Mouse (Mus musculus): ENCODE measurements around the gene Gm1123. TPM values are rescaled to one million over a fixed set of nuclear protein-coding genes. Genes with fewer than 3 reads are reported as not detected.
A peak's percentile ranks its signal among the peaks of the same experiment; 100 is the strongest.

Gene Gm1123
- polyA plus RNA-seq, 1 experiment from 2014 or later, result not detected

GRCm38 (mm10) chr9:99057751-99058150, 22.2 kb upstream of the Gm1123 start:
- ATAC-seq (ENCODE audit: low FRiP score, low TSS enrichment), result no peak
- Histone ChIP-seq H3K4me2 (ENCODE audit: low read length) (no peak overlapping the region), H3K9ac (replicated peaks; ENCODE audit: low read length) (no peak overlapping the region), H3K4me1 (ENCODE audit: control insufficient read depth, insufficient read depth, low read length) (no peaks in the 10 kb centered on the region), H3K27me3 (ENCODE audit: control insufficient read depth, insufficient read depth, low read length) (no peaks in the 10 kb centered on the region), H3K9me3 (ENCODE audit: control insufficient read depth, low read length) (no peaks in the 10 kb centered on the region), H3K36me3 (ENCODE audit: control insufficient read depth, insufficient read depth, low read length) (peaks cover 16% of the 10 kb centered on the region), H3K27ac (replicated peaks; ENCODE audit: low read depth, low read length) (no peak overlapping the region), H3K4me3 (replicated peaks; ENCODE audit: low read depth, low read length) (no peak overlapping the region)
- 89% methylated on average over 3 of the region's 3 CpGs for WGBS
- no peak for DNase-seq

GRCm38 (mm10) chr9:99049760-99050159, 14.2 kb upstream of the Gm1123 start:
- no peak overlapping the region for H3K9ac ChIP-seq (replicated peaks; ENCODE audit: low read length)
- ATAC-seq (ENCODE audit: low FRiP score, low TSS enrichment) (no peak), DNase-seq (no peak)
- 87% methylated on average over 6 of the region's 6 CpGs for WGBS
- no peaks in the 10 kb centered on the region for H3K4me1 ChIP-seq (ENCODE audit: control insufficient read depth, insufficient read depth, low read length)
- H3K36me3 ChIP-seq (ENCODE audit: control insufficient read depth, insufficient read depth, low read length), result peaks cover 24% of the 10 kb centered on the region
- H3K27ac ChIP-seq (replicated peaks; ENCODE audit: low read depth, low read length), result no peak overlapping the region
- no peaks in the 10 kb centered on the region for H3K27me3 ChIP-seq (ENCODE audit: control insufficient read depth, insufficient read depth, low read length)
- H3K4me2 ChIP-seq (ENCODE audit: low read length), result no peak overlapping the region
- no peaks in the 10 kb centered on the region for H3K9me3 ChIP-seq (ENCODE audit: control insufficient read depth, low read length)
- no peak overlapping the region for H3K4me3 ChIP-seq (replicated peaks; ENCODE audit: low read depth, low read length)

- H3K27me3 ChIP-seq (ENCODE audit: control insufficient read depth, insufficient read depth, low read length), result no peaks in the 10 kb centered on the region
- ATAC-seq (ENCODE audit: low FRiP score, low TSS enrichment) (no peak), DNase-seq (peak; percentile 70)
- no peaks in the 10 kb centered on the region for H3K4me1 ChIP-seq (ENCODE audit: control insufficient read depth, insufficient read depth, low read length)
- H3K9ac ChIP-seq (replicated peaks; ENCODE audit: low read length), result no peak overlapping the region
- H3K4me3 ChIP-seq (replicated peaks; ENCODE audit: low read depth, low read length), result no peak overlapping the region
- H3K36me3 ChIP-seq (ENCODE audit: control insufficient read depth, insufficient read depth, low read length), result peaks cover 31% of the 10 kb centered on the region
- no peak overlapping the region for H3K4me2 ChIP-seq (ENCODE audit: low read length)
- no peak overlapping the region for H3K27ac ChIP-seq (replicated peaks; ENCODE audit: low read depth, low read length)
- no peaks in the 10 kb centered on the region for H3K9me3 ChIP-seq (ENCODE audit: control insufficient read depth, low read length)
- 89% methylated on average over 1 of the region's 1 CpGs for WGBS
Measured at GRCm38 (mm10) chr9:99048724-99049250, 13.3 kb upstream of the Gm1123 start.

- H3K36me3 ChIP-seq (ENCODE audit: control insufficient read depth, insufficient read depth, low read length), result peaks cover 32% of the 10 kb centered on the region
- DNase-seq (no peak), ATAC-seq (ENCODE audit: low FRiP score, low TSS enrichment) (no peak)
- H3K4me2 ChIP-seq (ENCODE audit: low read length), result no peak overlapping the region
- H3K4me1 ChIP-seq (ENCODE audit: control insufficient read depth, insufficient read depth, low read length), result no peaks in the 10 kb centered on the region
- H3K27me3 ChIP-seq (ENCODE audit: control insufficient read depth, insufficient read depth, low read length), result no peaks in the 10 kb centered on the region
- H3K4me3 ChIP-seq (replicated peaks; ENCODE audit: low read depth, low read length), result no peak overlapping the region
- no peak overlapping the region for H3K9ac ChIP-seq (replicated peaks; ENCODE audit: low read length)
- WGBS, result 87% methylated on average over 8 of the region's 8 CpGs
- H3K27ac ChIP-seq (replicated peaks; ENCODE audit: low read depth, low read length), result no peak overlapping the region
- H3K9me3 ChIP-seq (ENCODE audit: control insufficient read depth, low read length), result no peaks in the 10 kb centered on the region
Measured at GRCm38 (mm10) chr9:99044761-99045160, 9.2 kb upstream of the Gm1123 start.

- H3K27me3 ChIP-seq (ENCODE audit: control insufficient read depth, insufficient read depth, low read length), result no peaks in the 10 kb centered on the region
- no peak overlapping the region for H3K4me2 ChIP-seq (ENCODE audit: low read length)
- H3K9ac ChIP-seq (replicated peaks; ENCODE audit: low read length), result no peak overlapping the region
- no peaks in the 10 kb centered on the region for H3K9me3 ChIP-seq (ENCODE audit: control insufficient read depth, low read length)
- 96% methylated on average over 4 of the region's 4 CpGs for WGBS
- H3K36me3 ChIP-seq (ENCODE audit: control insufficient read depth, insufficient read depth, low read length), result peaks cover 43% of the 10 kb centered on the region
- ATAC-seq (ENCODE audit: low FRiP score, low TSS enrichment) (no peak), DNase-seq (no peak)
- H3K4me3 ChIP-seq (replicated peaks; ENCODE audit: low read depth, low read length), result no peak overlapping the region
- H3K27ac ChIP-seq (replicated peaks; ENCODE audit: low read depth, low read length), result no peak overlapping the region
- H3K4me1 ChIP-seq (ENCODE audit: control insufficient read depth, insufficient read depth, low read length), result no peaks in the 10 kb centered on the region
Measured at GRCm38 (mm10) chr9:99042641-99043040, 7.1 kb upstream of the Gm1123 start.

GRCm38 (mm10) chr9:99041994-99042393, 6.5 kb upstream of the Gm1123 start:
- no peaks in the 10 kb centered on the region for H3K27me3 ChIP-seq (ENCODE audit: control insufficient read depth, insufficient read depth, low read length)
- H3K4me2 ChIP-seq (ENCODE audit: low read length), result no peak overlapping the region
- DNase-seq (no peak), ATAC-seq (ENCODE audit: low FRiP score, low TSS enrichment) (no peak)
- H3K27ac ChIP-seq (replicated peaks; ENCODE audit: low read depth, low read length), result no peak overlapping the region
- H3K36me3 ChIP-seq (ENCODE audit: control insufficient read depth, insufficient read depth, low read length), result peaks cover 44% of the 10 kb centered on the region
- no peak overlapping the region for H3K9ac ChIP-seq (replicated peaks; ENCODE audit: low read length)
- no peaks in the 10 kb centered on the region for H3K9me3 ChIP-seq (ENCODE audit: control insufficient read depth, low read length)
- 88% methylated on average over 9 of the region's 9 CpGs for WGBS
- H3K4me1 ChIP-seq (ENCODE audit: control insufficient read depth, insufficient read depth, low read length), result no peaks in the 10 kb centered on the region
- H3K4me3 ChIP-seq (replicated peaks; ENCODE audit: low read depth, low read length), result no peak overlapping the region

- DNase-seq (no peak), ATAC-seq (ENCODE audit: low FRiP score, low TSS enrichment) (no peak)
- H3K4me2 ChIP-seq (ENCODE audit: low read length), result no peak overlapping the region
- H3K27me3 ChIP-seq (ENCODE audit: control insufficient read depth, insufficient read depth, low read length), result no peaks in the 10 kb centered on the region
- WGBS, result 83% methylated on average over 8 of the region's 8 CpGs
- H3K9ac ChIP-seq (replicated peaks; ENCODE audit: low read length), result no peak overlapping the region
- no peak overlapping the region for H3K27ac ChIP-seq (replicated peaks; ENCODE audit: low read depth, low read length)
- no peaks in the 10 kb centered on the region for H3K9me3 ChIP-seq (ENCODE audit: control insufficient read depth, low read length)
- no peak overlapping the region for H3K4me3 ChIP-seq (replicated peaks; ENCODE audit: low read depth, low read length)
- no peaks in the 10 kb centered on the region for H3K4me1 ChIP-seq (ENCODE audit: control insufficient read depth, insufficient read depth, low read length)
- peaks cover 12% of the 10 kb centered on the region; the same call in 1 of the 2 replicates for H3K36me3 ChIP-seq (ENCODE audit: control insufficient read depth, insufficient read depth, low read length)
Measured at GRCm38 (mm10) chr9:99034111-99034510, 1.4 kb downstream of the Gm1123 start.

- Histone ChIP-seq H3K4me3 (replicated peaks; ENCODE audit: low read depth, low read length) (no peak overlapping the region), H3K9me3 (ENCODE audit: control insufficient read depth, low read length) (no peaks in the 10 kb centered on the region), H3K4me2 (ENCODE audit: low read length) (no peak overlapping the region), H3K27ac (replicated peaks; ENCODE audit: low read depth, low read length) (no peak overlapping the region), H3K27me3 (ENCODE audit: control insufficient read depth, insufficient read depth, low read length) (no peaks in the 10 kb centered on the region), H3K9ac (replicated peaks; ENCODE audit: low read length) (no peak overlapping the region), H3K36me3 (ENCODE audit: control insufficient read depth, insufficient read depth, low read length) (0 out of 2 replicates have a peak, but pooled peaks cover 3% of the 10 kb centered on the region), H3K4me1 (ENCODE audit: control insufficient read depth, insufficient read depth, low read length) (no peaks in the 10 kb centered on the region)
- WGBS, result 73% methylated on average over 8 of the region's 8 CpGs
- ATAC-seq (ENCODE audit: low FRiP score, low TSS enrichment) (no peak), DNase-seq (no peak)
Measured at GRCm38 (mm10) chr9:99032031-99032430, 3.5 kb downstream of the Gm1123 start.

- H3K36me3 ChIP-seq (ENCODE audit: control insufficient read depth, insufficient read depth, low read length), result no peaks in the 10 kb centered on the region
- H3K9ac ChIP-seq (replicated peaks; ENCODE audit: low read length), result no peak overlapping the region
- DNase-seq, result no peak
- H3K4me2 ChIP-seq (ENCODE audit: low read length), result no peak overlapping the region
- H3K4me1 ChIP-seq (ENCODE audit: control insufficient read depth, insufficient read depth, low read length), result no peaks in the 10 kb centered on the region
- no peak overlapping the region for H3K27ac ChIP-seq (replicated peaks; ENCODE audit: low read depth, low read length)
- 84% methylated on average over 4 of the region's 4 CpGs for WGBS
- H3K9me3 ChIP-seq (ENCODE audit: control insufficient read depth, low read length), result no peaks in the 10 kb centered on the region
- H3K4me3 ChIP-seq (replicated peaks; ENCODE audit: low read depth, low read length), result no peak overlapping the region
- ATAC-seq (ENCODE audit: low FRiP score, low TSS enrichment), result no peak
- no peaks in the 10 kb centered on the region for H3K27me3 ChIP-seq (ENCODE audit: control insufficient read depth, insufficient read depth, low read length)
Measured at GRCm38 (mm10) chr9:99021751-99022150, 13.8 kb downstream of the Gm1123 start.
